Mouse (Mus musculus) midbrain, embryonic 15.5 days (tissue): Measurements from ENCODE around the gene Gpr107. TPM values are rescaled to one million over a fixed set of nuclear protein-coding genes. Genes with fewer than 3 reads are reported as not detected.

ENCODE experiments used
- ATAC-seq: fragments of 200-750 bp; cut with Nextera tagmentation; replicated peaks from 2 replicates; pipeline ENCODE4 v1.8.0; 2017; ENCODE audit warnings: moderate TSS enrichment
- H3K27ac ChIP-seq: fragments of 300-500 bp; sonication (generic); 2 replicates; pipeline ENCODE4 v1.5.1; 2015; ENCODE audit warnings: mild to moderate bottlenecking, inconsistent platforms
- H3K27me3 ChIP-seq: fragments of 300-500 bp; sonication (generic); replicated peaks from 2 replicates; pipeline ENCODE4 v1.6.1; 2015; ENCODE audit warnings: inconsistent platforms
- H3K36me3 ChIP-seq: fragments of 300-500 bp; sonication (generic); replicated peaks from 2 replicates; pipeline ENCODE4 v1.6.1; 2015; ENCODE audit warnings: inconsistent platforms
- H3K4me1 ChIP-seq: fragments of 300-500 bp; sonication (generic); 2 replicates; pipeline ENCODE4 v1.6.1; 2015; ENCODE audit warnings: inconsistent platforms
- H3K4me2 ChIP-seq: fragments of 300-500 bp; sonication (generic); 2 replicates; pipeline ENCODE4 v1.6.1; 2015; ENCODE audit warnings: inconsistent platforms, mild to moderate bottlenecking, moderate library complexity
- H3K4me3 ChIP-seq: fragments of 300-500 bp; sonication (generic); 2 replicates; pipeline ENCODE4 v1.5.1; 2015; ENCODE audit warnings: mild to moderate bottlenecking, inconsistent platforms
- H3K9ac ChIP-seq: fragments of 300-500 bp; sonication (generic); 2 replicates; pipeline ENCODE4 v1.6.1; 2015; ENCODE audit warnings: mild to moderate bottlenecking, inconsistent platforms
- H3K9me3 ChIP-seq: fragments of 300-500 bp; sonication (generic); 2 replicates; pipeline ENCODE4 v1.6.1; 2016; ENCODE audit warnings: inconsistent platforms
- WGBS: fragments of 180-500 bp; shearing (Covaris S2); methylation state at CpG from one replicate; pipeline ENCODE4 v1.1.7; 2015; ENCODE audit warnings: mixed read lengths; 5-methylcytosine and 5-hydroxymethylcytosine counted together
- polyA plus RNA-seq: library from polyadenylated mRNA; unstranded; fragments of >200 nt; fragmentation: Nextera tagmentation; extraction: Ambion mirVana; gene quantifications from 2 replicates; pipeline ENCODE4 v1.2.1, GENCODE M21; 2015

Gpr107 gene
- polyA plus RNA-seq, 1 experiment from 2014 or later, result 41.0 TPM

GRCm38 (mm10) chr2:31210144-31210847 is 58.2 kb downstream of the Gpr107 start:
- Histone ChIP-seq H3K9ac (no peak overlapping the region), H3K9me3 (no peaks in the 10 kb centered on the region), H3K27me3 (no peaks in the 10 kb centered on the region), H3K4me1 (peaks cover 31% of the 10 kb centered on the region), H3K27ac (peak overlapping the region; percentile 56), H3K4me3 (no peak overlapping the region), H3K4me2 (no peak overlapping the region), H3K36me3 (peaks cover 12% of the 10 kb centered on the region; the same call in 1 of the 2 replicates)
- WGBS, result 27% methylated on average over 11 of the region's 11 CpGs
- ATAC-seq, result peak; percentile 50; the same call in 1 of the 2 replicates

GRCm38 (mm10) chr2:31211204-31211603 is 59.1 kb downstream of the Gpr107 start:
- ATAC-seq, result 0 out of 2 replicates have a peak, but pooled peaks have one; percentile 15

GRCm38 (mm10) chr2:31214211-31214796 is 62.2 kb downstream of the Gpr107 start:
- Histone ChIP-seq H3K9ac (0 out of 2 replicates have a peak overlapping the region, but pooled peaks have one; percentile 6), H3K4me1 (peaks cover 14% of the 10 kb centered on the region), H3K4me2 (no peak overlapping the region), H3K9me3 (no peaks in the 10 kb centered on the region), H3K4me3 (no peak overlapping the region), H3K36me3 (peaks cover 7% of the 10 kb centered on the region; the same call in 1 of the 2 replicates), H3K27me3 (no peaks in the 10 kb centered on the region), H3K27ac (0 out of 2 replicates have a peak overlapping the region, but pooled peaks have one; percentile 29)
- ATAC-seq, result 0 out of 2 replicates have a peak, but pooled peaks have one; percentile 29
- 55% methylated on average over 16 of the region's 16 CpGs for WGBS

More at GRCm38 (mm10) chr2:31211204-31211603, 59.1 kb downstream of the Gpr107 start:
- Histone ChIP-seq H3K9me3 (no peaks in the 10 kb centered on the region), H3K4me3 (no peak overlapping the region), H3K4me2 (no peak overlapping the region), H3K9ac (no peak overlapping the region), H3K36me3 (peaks cover 13% of the 10 kb centered on the region; the same call in 1 of the 2 replicates), H3K4me1 (peaks cover 26% of the 10 kb centered on the region), H3K27me3 (no peaks in the 10 kb centered on the region), H3K27ac (no peak overlapping the region)
- WGBS, result 55% methylated on average over 3 of the region's 3 CpGs

GRCm38 (mm10) chr2:31218611-31219010 is 66.5 kb downstream of the Gpr107 start:
- no peak overlapping the region for H3K27ac ChIP-seq
- H3K27me3 ChIP-seq, result no peaks in the 10 kb centered on the region
- H3K4me3 ChIP-seq, result no peak overlapping the region
- H3K4me1 ChIP-seq, result peaks cover 9% of the 10 kb centered on the region
- no peak overlapping the region for H3K4me2 ChIP-seq
- H3K9ac ChIP-seq, result no peak overlapping the region
- H3K36me3 ChIP-seq, result peaks cover 7% of the 10 kb centered on the region; the same call in 1 of the 2 replicates
- no peak for ATAC-seq
- H3K9me3 ChIP-seq, result no peaks in the 10 kb centered on the region
- WGBS, result 76% methylated on average over 3 of the region's 3 CpGs

GRCm38 (mm10) chr2:31219470-31219869 is 67.4 kb downstream of the Gpr107 start:
- 87% methylated on average over 6 of the region's 6 CpGs for WGBS
- H3K27me3 ChIP-seq, result no peaks in the 10 kb centered on the region
- no peaks in the 10 kb centered on the region for H3K9me3 ChIP-seq
- no peak for ATAC-seq
- no peak overlapping the region for H3K4me3 ChIP-seq
- H3K9ac ChIP-seq, result no peak overlapping the region
- H3K36me3 ChIP-seq, result peaks cover 7% of the 10 kb centered on the region; the same call in 1 of the 2 replicates
- H3K4me1 ChIP-seq, result peaks cover 2% of the 10 kb centered on the region; the same call in 1 of the 2 replicates
- H3K27ac ChIP-seq, result no peak overlapping the region
- no peak overlapping the region for H3K4me2 ChIP-seq

- WGBS, result 69% methylated on average over 7 of the region's 7 CpGs
- H3K4me1 ChIP-seq, result no peaks in the 10 kb centered on the region
- H3K4me2 ChIP-seq, result no peak overlapping the region
- no peaks in the 10 kb centered on the region for H3K9me3 ChIP-seq
- H3K36me3 ChIP-seq, result no peaks in the 10 kb centered on the region
- H3K9ac ChIP-seq, result no peak overlapping the region
- no peak for ATAC-seq
- H3K4me3 ChIP-seq, result no peak overlapping the region
- H3K27me3 ChIP-seq, result no peaks in the 10 kb centered on the region
- H3K27ac ChIP-seq, result no peak overlapping the region
Observed at GRCm38 (mm10) chr2:31220844-31221243, 68.7 kb downstream of the Gpr107 start.

- Histone ChIP-seq H3K9ac (no peak overlapping the region), H3K36me3 (no peaks in the 10 kb centered on the region), H3K27me3 (no peaks in the 10 kb centered on the region), H3K4me3 (no peak overlapping the region), H3K27ac (no peak overlapping the region), H3K4me2 (no peak overlapping the region), H3K4me1 (no peaks in the 10 kb centered on the region), H3K9me3 (no peaks in the 10 kb centered on the region)
- WGBS, result 84% methylated on average over 5 of the region's 5 CpGs
- ATAC-seq, result no peak
Observed at GRCm38 (mm10) chr2:31221582-31221981, 69.5 kb downstream of the Gpr107 start.

- no peaks in the 10 kb centered on the region for H3K27me3 ChIP-seq
- H3K9me3 ChIP-seq, result no peaks in the 10 kb centered on the region
- ATAC-seq, result no peak
- H3K27ac ChIP-seq, result no peak overlapping the region
- no peaks in the 10 kb centered on the region for H3K4me1 ChIP-seq
- H3K4me2 ChIP-seq, result no peak overlapping the region
- H3K4me3 ChIP-seq, result no peak overlapping the region
- H3K9ac ChIP-seq, result no peak overlapping the region
- H3K36me3 ChIP-seq, result no peaks in the 10 kb centered on the region
- WGBS, result 43% methylated on average over 1 of the region's 1 CpGs
Observed at GRCm38 (mm10) chr2:31228768-31229311, 76.7 kb downstream of the Gpr107 start.

GRCm38 (mm10) chr2:31239203-31239696 is 87.1 kb downstream of the Gpr107 start:
- Histone ChIP-seq H3K36me3 (no peaks in the 10 kb centered on the region), H3K4me2 (peak overlapping the region; percentile 34), H3K9ac (no peak overlapping the region), H3K4me1 (no peaks in the 10 kb centered on the region; the same call in 1 of the 2 replicates), H3K9me3 (no peaks in the 10 kb centered on the region), H3K27ac (no peak overlapping the region), H3K4me3 (peak overlapping the region; percentile 7; the same call in 1 of the 2 replicates), H3K27me3 (no peaks in the 10 kb centered on the region; the same call in 1 of the 2 replicates)
- WGBS, result 41% methylated on average over 23 of the region's 23 CpGs
- peak; percentile 63; the same call in 1 of the 2 replicates for ATAC-seq

- Histone ChIP-seq H3K27me3 (no peaks in the 10 kb centered on the region; the same call in 1 of the 2 replicates), H3K9me3 (no peaks in the 10 kb centered on the region), H3K9ac (no peak overlapping the region), H3K36me3 (no peaks in the 10 kb centered on the region), H3K27ac (no peak overlapping the region), H3K4me2 (no peak overlapping the region), H3K4me3 (no peak overlapping the region), H3K4me1 (peaks cover 6% of the 10 kb centered on the region)
- 87% methylated on average over 6 of the region's 6 CpGs for WGBS
- ATAC-seq, result no peak
Observed at GRCm38 (mm10) chr2:31239833-31240232, 87.7 kb downstream of the Gpr107 start.

GRCm38 (mm10) chr2:31241639-31242038 is 89.5 kb downstream of the Gpr107 start:
- no peak overlapping the region for H3K4me2 ChIP-seq
- WGBS, result 11% methylated on average over 7 of the region's 7 CpGs
- no peak overlapping the region for H3K9ac ChIP-seq

GRCm38 (mm10) chr2:31244216-31244615 is 92.1 kb downstream of the Gpr107 start:
- no peak overlapping the region for H3K9ac ChIP-seq
- peaks cover 37% of the 10 kb centered on the region for H3K4me1 ChIP-seq
- no peak overlapping the region for H3K4me2 ChIP-seq
- H3K27ac ChIP-seq, result no peak overlapping the region
- no peak overlapping the region for H3K4me3 ChIP-seq
- H3K36me3 ChIP-seq, result 0 out of 2 replicates have a peak, but pooled peaks cover 3% of the 10 kb centered on the region
- ATAC-seq, result no peak
- 80% methylated on average over 8 of the region's 8 CpGs for WGBS
- no peaks in the 10 kb centered on the region for H3K9me3 ChIP-seq
- H3K27me3 ChIP-seq, result no peaks in the 10 kb centered on the region; the same call in 1 of the 2 replicates

More at GRCm38 (mm10) chr2:31241639-31242038, 89.5 kb downstream of the Gpr107 start:
- H3K4me3 ChIP-seq, result no peak overlapping the region
- no peak overlapping the region for H3K27ac ChIP-seq
- no peaks in the 10 kb centered on the region; the same call in 1 of the 2 replicates for H3K27me3 ChIP-seq
- H3K36me3 ChIP-seq, result no peaks in the 10 kb centered on the region
- H3K9me3 ChIP-seq, result no peaks in the 10 kb centered on the region
- H3K4me1 ChIP-seq, result peaks cover 11% of the 10 kb centered on the region
- ATAC-seq, result no peak
